In genomic region chr10:127514111-127514698, GRCm38 (mm10) we compare ENCODE assay signal across 8 mouse cellular contexts. TPM values are rescaled to one million over a fixed set of nuclear protein-coding genes. Genes with fewer than 3 reads are reported as not detected.
DNase-seq lines count a peak whose midpoint lies in the region; ATAC-seq lines count a peak whose summit lies in the region.

No protein-coding gene starts in this region.

- H3K36me3 ChIP-seq in heart, embryonic 13.5 days = peaks cover 22% of the 10 kb centered on the region
- H3K36me3 ChIP-seq in embryonic facial prominence, embryonic 14.5 days (ENCODE audit: control insufficient read depth, insufficient read depth, low read length) = peaks cover 22% of the 10 kb centered on the region
- H3K36me3 ChIP-seq in intestine, embryonic 14.5 days (ENCODE audit: control insufficient read depth, insufficient read depth, low read length) = peaks cover 17% of the 10 kb centered on the region
- peaks cover 4% of the 10 kb centered on the region; the same call in 1 of the 2 replicates for H3K36me3 ChIP-seq in midbrain, embryonic 16.5 days (ENCODE audit: control insufficient read depth, insufficient read depth, low read length)

- H3K4me1 ChIP-seq in heart, embryonic 13.5 days = peaks cover 71% of the 10 kb centered on the region
- peaks cover 54% of the 10 kb centered on the region for H3K4me1 ChIP-seq in embryonic facial prominence, embryonic 14.5 days (ENCODE audit: control insufficient read depth, insufficient read depth, low read length)
- H3K4me1 ChIP-seq in intestine, embryonic 14.5 days (replicated peaks; ENCODE audit: control insufficient read depth, insufficient read depth, low read length) = peaks cover 37% of the 10 kb centered on the region
- peaks cover 54% of the 10 kb centered on the region for H3K4me1 ChIP-seq in midbrain, embryonic 16.5 days (ENCODE audit: control insufficient read depth, insufficient read depth, low read length)

- no peak for ATAC-seq in heart, embryonic 13.5 days (ENCODE audit: extremely low read depth, insufficient number of reproducible peaks, low FRiP score, low TSS enrichment)
- ATAC-seq in embryonic facial prominence, embryonic 14.5 days (ENCODE audit: low read depth) = no peak
- no peak for ATAC-seq in intestine, embryonic 14.5 days (replicated peaks; ENCODE audit: low FRiP score, low TSS enrichment, low read depth)
- ATAC-seq in midbrain, embryonic 16.5 days = no peak

- H3K4me2 ChIP-seq in heart, embryonic 13.5 days = peak overlapping the region; percentile 93
- peak overlapping the region; percentile 95 for H3K4me2 ChIP-seq in embryonic facial prominence, embryonic 14.5 days (ENCODE audit: low read depth, low read length)
- peak overlapping the region; percentile 93; the same call in 1 of the 2 replicates for H3K4me2 ChIP-seq in intestine, embryonic 14.5 days (ENCODE audit: low read length)
- peak overlapping the region; percentile 96 for H3K4me2 ChIP-seq in midbrain, embryonic 16.5 days (ENCODE audit: low read length)

- H3K27ac ChIP-seq in heart, embryonic 13.5 days (replicated peaks) = no peak overlapping the region
- no peak overlapping the region for H3K27ac ChIP-seq in embryonic facial prominence, embryonic 14.5 days (replicated peaks; ENCODE audit: low read depth, low read length)
- H3K27ac ChIP-seq in intestine, embryonic 14.5 days (ENCODE audit: low read depth) = no peak overlapping the region
- no peak overlapping the region for H3K27ac ChIP-seq in midbrain, embryonic 16.5 days (ENCODE audit: low read length)

- no peak for DNase-seq in heart, adult 8-10 months (ENCODE audit: low spot score)
- no peak for DNase-seq in embryonic facial prominence, embryonic 14.5 days (ENCODE audit: low spot score)
- no peak for DNase-seq in intestine, embryonic 14.5 days (ENCODE audit: low spot score)
- DNase-seq in thymus, postnatal 36 days = no peak
- DNase-seq in cerebellum, postnatal 36 days = no peak
- no peak for DNase-seq in left cerebral cortex, adult 8-10 months (ENCODE audit: low spot score in 2 of 2)

- no peaks in the 10 kb centered on the region for H3K9me3 ChIP-seq in heart, embryonic 13.5 days
- no peaks in the 10 kb centered on the region for H3K9me3 ChIP-seq in embryonic facial prominence, embryonic 14.5 days (ENCODE audit: control insufficient read depth, low read length)
- no peaks in the 10 kb centered on the region for H3K9me3 ChIP-seq in intestine, embryonic 14.5 days (ENCODE audit: control insufficient read depth, low read length)
- H3K9me3 ChIP-seq in midbrain, embryonic 16.5 days (replicated peaks; ENCODE audit: control insufficient read depth, low read length, poor library complexity, severe bottlenecking) = no peaks in the 10 kb centered on the region

- H3K27me3 ChIP-seq in heart, embryonic 13.5 days (replicated peaks) = peaks cover 87% of the 10 kb centered on the region
- H3K27me3 ChIP-seq in embryonic facial prominence, embryonic 14.5 days (replicated peaks; ENCODE audit: control insufficient read depth, insufficient read depth, low read length) = peaks cover 75% of the 10 kb centered on the region
- H3K27me3 ChIP-seq in intestine, embryonic 14.5 days (replicated peaks; ENCODE audit: control insufficient read depth, insufficient read depth, low read length) = peaks cover 69% of the 10 kb centered on the region
- peaks cover 6% of the 10 kb centered on the region for H3K27me3 ChIP-seq in midbrain, embryonic 16.5 days (ENCODE audit: control insufficient read depth, insufficient read depth, low read depth, low read length)

- peak overlapping the region; percentile 43 for H3K4me3 ChIP-seq in heart, embryonic 13.5 days
- H3K4me3 ChIP-seq in embryonic facial prominence, embryonic 14.5 days (ENCODE audit: low read depth, low read length) = peak overlapping the region; percentile 27; the same call in 1 of the 2 replicates
- H3K4me3 ChIP-seq in intestine, embryonic 14.5 days (ENCODE audit: low read depth, low read length) = no peak overlapping the region
- no peak overlapping the region for H3K4me3 ChIP-seq in midbrain, embryonic 16.5 days (ENCODE audit: low read depth, low read length)

- 10% methylated on average over 13 of the region's 13 CpGs for WGBS in heart, embryonic 13.5 days
- WGBS in embryonic facial prominence, embryonic 14.5 days = 14% methylated on average over 13 of the region's 13 CpGs
- 18% methylated on average over 13 of the region's 13 CpGs for WGBS in intestine, embryonic 14.5 days
- 15% methylated on average over 13 of the region's 13 CpGs for WGBS in midbrain, embryonic 16.5 days

- H3K9ac ChIP-seq in heart, embryonic 13.5 days = no peak overlapping the region; the same call in 1 of the 2 replicates
- peak overlapping the region; percentile 40; the same call in 1 of the 2 replicates for H3K9ac ChIP-seq in embryonic facial prominence, embryonic 14.5 days (ENCODE audit: low read depth, low read length)
- no peak overlapping the region for H3K9ac ChIP-seq in intestine, embryonic 14.5 days (ENCODE audit: low read length)
- H3K9ac ChIP-seq in midbrain, embryonic 16.5 days (ENCODE audit: low read depth, low read length) = peak overlapping the region; percentile 38; the same call in 1 of the 2 replicates

RNA-seq across cellular contexts. Expression of gene Ndufa4l2, which starts 0.6 kb away (rescaled TPM):
- polyA plus RNA-seq in heart, embryonic 13.5 days (2015; fragmentation: Nextera tagmentation; extraction: Ambion mirVana) = 14.2 and 18.1 TPM in 2 replicates
- 10 to 100 TPM; 17.2 to 26.5 (median 21.6) TPM for total RNA-seq in heart, adult 8-10 months (2022)
- 57.7 and 91.9 TPM in 2 replicates for polyA plus RNA-seq in embryonic facial prominence, embryonic 14.5 days (2014; fragmentation: Nextera tagmentation; extraction: Ambion mirVana)
- polyA plus RNA-seq in intestine, embryonic 14.5 days (2014; fragmentation: Nextera tagmentation; extraction: Ambion mirVana) = 25.9 and 28.5 TPM in 2 replicates
- polyA plus RNA-seq in midbrain, embryonic 16.5 days (2015; fragmentation: Nextera tagmentation; extraction: Ambion mirVana) = 17.6 and 19.7 TPM in 2 replicates
- 1 to 10 TPM; 3.8 to 5.2 (median 4.6) TPM for total RNA-seq in left cerebral cortex, adult 8-10 months (2022)

RNA-seq across cellular contexts. Expression of gene Shmt2, which starts 8.0 kb away (rescaled TPM):
- 78.3 and 84.5 TPM in 2 replicates for polyA plus RNA-seq in heart, embryonic 13.5 days (2015; fragmentation: Nextera tagmentation; extraction: Ambion mirVana)
- 10 to 100 TPM; 41.6 to 48.4 (median 44.5) TPM for total RNA-seq in heart, adult 8-10 months (2022)
- 80.0 and 89.4 TPM in 2 replicates for polyA plus RNA-seq in embryonic facial prominence, embryonic 14.5 days (2014; fragmentation: Nextera tagmentation; extraction: Ambion mirVana)
- polyA plus RNA-seq in intestine, embryonic 14.5 days (2014; fragmentation: Nextera tagmentation; extraction: Ambion mirVana) = 132 and 142 TPM in 2 replicates
- 45.0 and 45.6 TPM in 2 replicates for polyA plus RNA-seq in midbrain, embryonic 16.5 days (2015; fragmentation: Nextera tagmentation; extraction: Ambion mirVana)
- 10 to 100 TPM; 24.4 to 33.6 (median 25.7) TPM for total RNA-seq in left cerebral cortex, adult 8-10 months (2022)

RNA-seq across cellular contexts. Expression of gene Stac3, which starts 12.7 kb away (rescaled TPM):
- polyA plus RNA-seq in heart, embryonic 13.5 days (2015; fragmentation: Nextera tagmentation; extraction: Ambion mirVana) = 0.76 and 1.0 TPM in 2 replicates
- 1 to 10 TPM in 1 of 4 experiments, under 1 TPM in 2, not detected in 1; 0.66 to 1.5 (median 0.76) TPM for total RNA-seq in heart, adult 8-10 months (2022)
- 5.0 and 5.2 TPM in 2 replicates for polyA plus RNA-seq in embryonic facial prominence, embryonic 14.5 days (2014; fragmentation: Nextera tagmentation; extraction: Ambion mirVana)
- polyA plus RNA-seq in intestine, embryonic 14.5 days (2014; fragmentation: Nextera tagmentation; extraction: Ambion mirVana) = 0.32 TPM in 1 of 2 replicates, not detected in the other
- 1.3 and 2.1 TPM in 2 replicates for polyA plus RNA-seq in midbrain, embryonic 16.5 days (2015; fragmentation: Nextera tagmentation; extraction: Ambion mirVana)
- 1 to 10 TPM; 2.3 to 4.5 (median 3.0) TPM for total RNA-seq in left cerebral cortex, adult 8-10 months (2022)

RNA-seq across cellular contexts. Expression of gene Nxph4, which starts 20.2 kb away (rescaled TPM):
- 0.62 TPM in 2 replicates for polyA plus RNA-seq in heart, embryonic 13.5 days (2015; fragmentation: Nextera tagmentation; extraction: Ambion mirVana)
- total RNA-seq in heart, adult 8-10 months (2022) = under 1 TPM; 0.22 to 0.66 (median 0.50) TPM
- 5.2 and 6.1 TPM in 2 replicates for polyA plus RNA-seq in embryonic facial prominence, embryonic 14.5 days (2014; fragmentation: Nextera tagmentation; extraction: Ambion mirVana)
- polyA plus RNA-seq in intestine, embryonic 14.5 days (2014; fragmentation: Nextera tagmentation; extraction: Ambion mirVana) = 4.0 and 5.5 TPM in 2 replicates
- polyA plus RNA-seq in midbrain, embryonic 16.5 days (2015; fragmentation: Nextera tagmentation; extraction: Ambion mirVana) = 62.1 and 66.7 TPM in 2 replicates
- total RNA-seq in left cerebral cortex, adult 8-10 months (2022) = 1 to 10 TPM; 6.6 to 9.7 (median 8.4) TPM

Comparison
In these comparisons a context has a peak if more than half of its experiments do, and no peak if none do; other contexts are left out.
1. H3K4me3 ChIP-seq: peak in heart, embryonic 13.5 days (single experiment) and embryonic facial prominence, embryonic 14.5 days (single experiment); none in intestine, embryonic 14.5 days (single experiment) and midbrain, embryonic 16.5 days (single experiment).
2. H3K9ac ChIP-seq: peak in embryonic facial prominence, embryonic 14.5 days (single experiment) and midbrain, embryonic 16.5 days (single experiment); none in heart, embryonic 13.5 days (single experiment) and intestine, embryonic 14.5 days (single experiment).
3. Peak in every context shown above with its lines, with median percentiles within 50 percentile points of each other: H3K4me2 ChIP-seq.